Comparison of ENCODE assay signal across 11 mouse cellular contexts in genomic region chr4:63402056-63402455, GRCm38 (mm10). TPM values are rescaled to one million over a fixed set of nuclear protein-coding genes. Genes with fewer than 3 reads are reported as not detected.
DNase-seq lines count a peak whose midpoint lies in the region; ATAC-seq and TF ChIP-seq lines count a peak whose summit lies in the region.
"Had no signal": no experiment of that assay in that cellular context is flagged by ENCODE, and none has a peak within 500 bp of the region (broad histone marks: within the 10 kb centered on the region; RNA-seq: fewer than 3 reads in every experiment).

No protein-coding gene starts in this region.

- H3K4me2 ChIP-seq in midbrain, embryonic 16.5 days (ENCODE audit: low read length) = no peak overlapping the region
- peak overlapping the region; percentile 48 for H3K4me2 ChIP-seq in limb, embryonic 15.5 days
- H3K4me2 ChIP-seq in stomach, embryonic 14.5 days (replicated peaks; ENCODE audit: low read depth, low read length) = peak overlapping the region; percentile 67

- ATAC-seq in midbrain, embryonic 16.5 days = no peak
- no peak for ATAC-seq in limb, embryonic 15.5 days (ENCODE audit: insufficient number of reproducible peaks, low FRiP score, low TSS enrichment, low read depth)
- ATAC-seq in stomach, embryonic 14.5 days (ENCODE audit: insufficient number of reproducible peaks, insufficient read depth, low FRiP score, low read depth) = no peak

- H3K9ac ChIP-seq in midbrain, embryonic 16.5 days (ENCODE audit: low read depth, low read length) = no peak overlapping the region
- no peak overlapping the region for H3K9ac ChIP-seq in limb, embryonic 15.5 days
- 0 out of 2 replicates have a peak overlapping the region, but pooled peaks have one; percentile 2 for H3K9ac ChIP-seq in stomach, embryonic 14.5 days (replicated peaks; ENCODE audit: low read depth, low read length)

- 96% methylated on average over 10 of the region's 10 CpGs for WGBS in midbrain, embryonic 10.5 days
- WGBS in midbrain, embryonic 16.5 days = 99% methylated on average over 8 of the region's 10 CpGs
- WGBS in limb, embryonic 15.5 days = 83% methylated on average over 10 of the region's 10 CpGs
- WGBS in stomach, embryonic 14.5 days = 70% methylated on average over 10 of the region's 10 CpGs

- DNase-seq in gastrocnemius, adult 2 months = no peak
- no peak for DNase-seq in gastrocnemius, postnatal 36 days
- no peak for DNase-seq in midbrain, embryonic 10.5 days (ENCODE audit: low spot score)
- no peak for DNase-seq in left cerebral cortex, postnatal 36 days (ENCODE audit: low spot score in 2 of 2)
- no peak for DNase-seq in frontal cortex, postnatal 14 days (ENCODE audit: low spot score in 2 of 2)
- DNase-seq: kidney, adult 18-20 months; right cerebral cortex, postnatal 14 days had no signal

- no peak for TF ChIP-seq CTCF in gastrocnemius, adult 2 months (IDR thresholded peaks at IDR 0.05)

- peaks cover 9% of the 10 kb centered on the region for H3K36me3 ChIP-seq in midbrain, embryonic 10.5 days
- H3K36me3 ChIP-seq in midbrain, embryonic 16.5 days (ENCODE audit: control insufficient read depth, insufficient read depth, low read length) = no peaks in the 10 kb centered on the region
- H3K36me3 ChIP-seq in limb, embryonic 15.5 days = no peaks in the 10 kb centered on the region
- H3K36me3 ChIP-seq in stomach, embryonic 14.5 days (ENCODE audit: control insufficient read depth, insufficient read depth, low read length) = no peaks in the 10 kb centered on the region; the same call in 1 of the 2 replicates

- intact Hi-C loops in gastrocnemius, adult 2 months (cut with DNase I) = no loop called here
- intact Hi-C loops in gastrocnemius, postnatal 36 days (cut with DNase I) = no loop called here
- intact Hi-C loops in left cerebral cortex, postnatal 36 days (cut with DNase I) = no loop called here

- peak overlapping the region; percentile 69 for H3K4me3 ChIP-seq in gastrocnemius, adult 2 months
- H3K4me3 ChIP-seq in midbrain, embryonic 10.5 days = no peak overlapping the region
- no peak overlapping the region for H3K4me3 ChIP-seq in midbrain, embryonic 16.5 days (ENCODE audit: low read depth, low read length)
- no peak overlapping the region for H3K4me3 ChIP-seq in limb, embryonic 15.5 days
- H3K4me3 ChIP-seq in stomach, embryonic 14.5 days (ENCODE audit: low read depth, low read length) = peak overlapping the region; percentile 13; the same call in 1 of the 2 replicates

- no peaks in the 10 kb centered on the region for H3K9me3 ChIP-seq in midbrain, embryonic 10.5 days (replicated peaks)
- no peaks in the 10 kb centered on the region for H3K9me3 ChIP-seq in midbrain, embryonic 16.5 days (replicated peaks; ENCODE audit: control insufficient read depth, low read length, poor library complexity, severe bottlenecking)
- H3K9me3 ChIP-seq in limb, embryonic 15.5 days = no peaks in the 10 kb centered on the region
- H3K9me3 ChIP-seq in stomach, embryonic 14.5 days (ENCODE audit: control insufficient read depth, low read depth, low read length) = no peaks in the 10 kb centered on the region

- peaks cover 73% of the 10 kb centered on the region for H3K4me1 ChIP-seq in midbrain, embryonic 10.5 days
- H3K4me1 ChIP-seq in midbrain, embryonic 16.5 days (ENCODE audit: control insufficient read depth, insufficient read depth, low read length) = peaks cover 25% of the 10 kb centered on the region
- peaks cover 73% of the 10 kb centered on the region for H3K4me1 ChIP-seq in limb, embryonic 15.5 days
- H3K4me1 ChIP-seq in stomach, embryonic 14.5 days (ENCODE audit: control insufficient read depth, insufficient read depth, low read length) = peaks cover 47% of the 10 kb centered on the region

- no peaks in the 10 kb centered on the region for H3K27me3 ChIP-seq in midbrain, embryonic 10.5 days (ENCODE audit: low read depth, poor library complexity, severe bottlenecking)
- no peaks in the 10 kb centered on the region for H3K27me3 ChIP-seq in midbrain, embryonic 16.5 days (ENCODE audit: control insufficient read depth, insufficient read depth, low read depth, low read length)
- H3K27me3 ChIP-seq in limb, embryonic 15.5 days = no peaks in the 10 kb centered on the region
- H3K27me3 ChIP-seq in stomach, embryonic 14.5 days (ENCODE audit: control insufficient read depth, insufficient read depth, low read length) = no peaks in the 10 kb centered on the region

- peak overlapping the region; percentile 93 for H3K27ac ChIP-seq in gastrocnemius, adult 2 months
- H3K27ac ChIP-seq in midbrain, embryonic 10.5 days (replicated peaks) = peak overlapping the region; percentile 89
- no peak overlapping the region for H3K27ac ChIP-seq in midbrain, embryonic 16.5 days (ENCODE audit: low read length)
- H3K27ac ChIP-seq in limb, embryonic 15.5 days = peak overlapping the region; percentile 88
- H3K27ac ChIP-seq in stomach, embryonic 14.5 days (ENCODE audit: low read length) = peak overlapping the region; percentile 86

RNA-seq across cellular contexts. Expression of gene Akna, which starts 1.1 kb away (rescaled TPM):
- total RNA-seq in gastrocnemius, adult 2 months (2021) = 1 to 10 TPM in 1 of 2 experiments, under 1 TPM in 1; 0.97 to 1.8 TPM
- total RNA-seq in gastrocnemius, postnatal 36 days (2021) = 1 to 10 TPM; 1.4 to 1.5 TPM
- 12.8 and 17.3 TPM in 2 replicates for polyA plus RNA-seq in midbrain, embryonic 10.5 days (2016; fragmentation: Nextera tagmentation; extraction: Ambion mirVana)
- polyA plus RNA-seq in midbrain, embryonic 16.5 days (2015; fragmentation: Nextera tagmentation; extraction: Ambion mirVana) = 5.3 and 6.0 TPM in 2 replicates
- polyA plus RNA-seq in limb, embryonic 15.5 days (2015; fragmentation: Nextera tagmentation; extraction: Ambion mirVana) = 5.6 and 6.0 TPM in 2 replicates
- polyA plus RNA-seq in stomach, embryonic 14.5 days (2014; fragmentation: Nextera tagmentation; extraction: Ambion mirVana) = 6.9 and 7.0 TPM in 2 replicates
- 1 to 10 TPM; 2.5 to 4.4 TPM for total RNA-seq in left cerebral cortex, postnatal 36 days (2021)

RNA-seq across cellular contexts. Expression of gene Orm2, which starts 39.8 kb away (rescaled TPM):
- total RNA-seq in gastrocnemius, adult 2 months (2021) = not detected
- total RNA-seq in gastrocnemius, postnatal 36 days (2021) = under 1 TPM in 1 of 2 experiments, not detected in 1; 0.36 TPM
- polyA plus RNA-seq in midbrain, embryonic 10.5 days (2016; fragmentation: Nextera tagmentation; extraction: Ambion mirVana) = not detected in 2 replicates
- not detected in 2 replicates for polyA plus RNA-seq in midbrain, embryonic 16.5 days (2015; fragmentation: Nextera tagmentation; extraction: Ambion mirVana)
- polyA plus RNA-seq in limb, embryonic 15.5 days (2015; fragmentation: Nextera tagmentation; extraction: Ambion mirVana) = 0.25 and 0.35 TPM in 2 replicates
- polyA plus RNA-seq in stomach, embryonic 14.5 days (2014; fragmentation: Nextera tagmentation; extraction: Ambion mirVana) = not detected in 2 replicates
- not detected for total RNA-seq in left cerebral cortex, postnatal 36 days (2021)
- polyA plus RNA-seq: brain, embryonic 14.5 days had no signal

RNA-seq across cellular contexts. Expression of gene Orm3, which starts 46.1 kb away (rescaled TPM):
- total RNA-seq in gastrocnemius, adult 2 months (2021) = not detected
- not detected for total RNA-seq in gastrocnemius, postnatal 36 days (2021)
- polyA plus RNA-seq in midbrain, embryonic 10.5 days (2016; fragmentation: Nextera tagmentation; extraction: Ambion mirVana) = not detected in 2 replicates
- not detected in 2 replicates for polyA plus RNA-seq in midbrain, embryonic 16.5 days (2015; fragmentation: Nextera tagmentation; extraction: Ambion mirVana)
- polyA plus RNA-seq in limb, embryonic 15.5 days (2015; fragmentation: Nextera tagmentation; extraction: Ambion mirVana) = not detected in 2 replicates
- not detected in 2 replicates for polyA plus RNA-seq in stomach, embryonic 14.5 days (2014; fragmentation: Nextera tagmentation; extraction: Ambion mirVana)
- total RNA-seq in left cerebral cortex, postnatal 36 days (2021) = not detected
- polyA plus RNA-seq: brain, embryonic 14.5 days had no signal

RNA-seq across cellular contexts. Expression of gene Orm1, which starts 57.7 kb away (rescaled TPM):
- total RNA-seq in gastrocnemius, adult 2 months (2021) = 1 to 10 TPM in 1 of 2 experiments, not detected in 1; 1.3 TPM
- total RNA-seq in gastrocnemius, postnatal 36 days (2021) = under 1 TPM; 0.36 to 0.44 TPM
- not detected in 2 replicates for polyA plus RNA-seq in midbrain, embryonic 10.5 days (2016; fragmentation: Nextera tagmentation; extraction: Ambion mirVana)
- not detected in 2 replicates for polyA plus RNA-seq in midbrain, embryonic 16.5 days (2015; fragmentation: Nextera tagmentation; extraction: Ambion mirVana)
- 57.2 and 75.5 TPM in 2 replicates for polyA plus RNA-seq in limb, embryonic 15.5 days (2015; fragmentation: Nextera tagmentation; extraction: Ambion mirVana)
- polyA plus RNA-seq in stomach, embryonic 14.5 days (2014; fragmentation: Nextera tagmentation; extraction: Ambion mirVana) = not detected in 2 replicates
- total RNA-seq in left cerebral cortex, postnatal 36 days (2021) = not detected
- polyA plus RNA-seq: brain, embryonic 14.5 days had no signal

Comparison
In these comparisons a context has a peak if more than half of its experiments do, and no peak if none do; other contexts are left out.
1. H3K4me3 ChIP-seq: peak in gastrocnemius, adult 2 months (single experiment) and stomach, embryonic 14.5 days (single experiment); none in midbrain, embryonic 10.5 days (single experiment), midbrain, embryonic 16.5 days (single experiment) and limb, embryonic 15.5 days (single experiment).